22 mouse cellular contexts compared by ENCODE assay signal in the genomic region with DNA sequence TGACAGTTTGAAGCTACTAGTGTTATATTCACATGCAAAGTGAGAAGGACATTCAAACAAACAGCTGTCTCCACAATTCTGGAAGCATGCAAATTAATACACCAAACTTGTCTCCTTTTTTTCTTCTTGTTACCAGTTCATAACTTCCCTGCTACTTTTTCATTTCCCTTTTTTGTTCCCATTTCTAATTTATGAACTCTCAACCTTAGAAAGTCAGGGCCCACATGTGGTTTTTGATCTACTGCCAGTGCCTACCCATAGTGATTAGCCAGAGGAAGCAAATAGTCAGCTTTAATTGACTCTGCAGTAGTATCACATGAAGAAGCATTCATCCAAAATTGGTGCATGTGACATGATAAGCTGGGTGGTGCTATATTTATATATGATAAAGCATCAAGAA. TPM values are rescaled to one million over a fixed set of nuclear protein-coding genes. Genes with fewer than 3 reads are reported as not detected.
DNase-seq lines count a peak whose midpoint lies in the region; ATAC-seq and TF ChIP-seq lines count a peak whose summit lies in the region.
"Had no signal": no experiment of that assay in that cellular context is flagged by ENCODE, and none has a peak within 500 bp of the region (broad histone marks: within the 10 kb centered on the region; RNA-seq: fewer than 3 reads in every experiment).

No protein-coding gene starts in this region.

- no peaks in the 10 kb centered on the region for H3K36me3 ChIP-seq in liver, adult 2 months (ENCODE audit: control insufficient read depth, insufficient read depth, low read length)
- no peaks in the 10 kb centered on the region for H3K36me3 ChIP-seq in liver, embryonic 11.5 days (ENCODE audit: control insufficient read depth, insufficient read depth, low read length)
- H3K36me3 ChIP-seq: heart, embryonic 15.5 days; limb, embryonic 12.5 days had no signal

- no peak for TF ChIP-seq POLR2A in liver, adult 2 months (IDR thresholded peaks at IDR 0.05; ENCODE audit: extremely low read depth, insufficient read depth, low read length)
- TF ChIP-seq POLR2A in lung, adult 2 months (IDR thresholded peaks at IDR 0.05; ENCODE audit: borderline replicate concordance, extremely low read depth, low read depth, low read length): no peak

- H3K4me2 ChIP-seq in liver, embryonic 11.5 days: no peak overlapping the region
- H3K4me2 ChIP-seq: heart, embryonic 15.5 days; limb, embryonic 12.5 days; lung, embryonic 14.5 days had no signal

- H3K27me3 ChIP-seq in liver, adult 2 months (ENCODE audit: control insufficient read depth, insufficient read depth, low read length): no peaks in the 10 kb centered on the region
- no peaks in the 10 kb centered on the region for H3K27me3 ChIP-seq in liver, embryonic 11.5 days (replicated peaks; ENCODE audit: control insufficient read depth, insufficient read depth, low read length)
- H3K27me3 ChIP-seq: heart, embryonic 15.5 days; limb, embryonic 12.5 days; megakaryocyte, embryonic 14.5 days had no signal

- H3K9ac ChIP-seq in liver, adult 2 months (ENCODE audit: low read depth, low read length): no peak overlapping the region
- no peak overlapping the region for H3K9ac ChIP-seq in liver, embryonic 11.5 days (ENCODE audit: low read depth, low read length)
- H3K9ac ChIP-seq: heart, embryonic 15.5 days; limb, embryonic 12.5 days; lung, embryonic 14.5 days had no signal

- no peaks in the 10 kb centered on the region for H3K79me2 ChIP-seq in liver, adult 2 months (ENCODE audit: control insufficient read depth, insufficient read depth, low read length)

- H3K4me3 ChIP-seq in gastrocnemius, adult 2 months: no peak overlapping the region
- no peak overlapping the region for H3K4me3 ChIP-seq in liver, adult 2 months (ENCODE audit: insufficient read depth, low read depth, low read length)
- H3K4me3 ChIP-seq in liver, embryonic 11.5 days (ENCODE audit: low read depth, low read length): no peak overlapping the region
- no peak overlapping the region for H3K4me3 ChIP-seq in lung, adult 2 months (replicated peaks; ENCODE audit: extremely low read depth, low read depth, low read length)
- H3K4me3 ChIP-seq: heart, embryonic 15.5 days; limb, embryonic 12.5 days; megakaryocyte, embryonic 14.5 days had no signal

- DNase-seq in gastrocnemius, adult 2 months: peak; percentile 17
- DNase-seq in gastrocnemius, postnatal 14 days: no peak
- peak; percentile 45 for DNase-seq in liver, adult 2 months (ENCODE audit: extremely low read depth, low read depth, low spot score)
- no peak for DNase-seq in liver, embryonic 11.5 days (ENCODE audit: low spot score)
- peak; percentile 1 to 12 for DNase-seq in monocyte, adult 2 months (ENCODE audit: low read depth in 1 of 2, low spot score in 2 of 2)
- no peak for DNase-seq in Muller cell, postnatal 12 days (ENCODE audit: inconsistent ontology term)
- DNase-seq in lung, adult 2 months: no peak
- DNase-seq: adrenal gland, postnatal 14 days; cerebellum, adult 9-11 months; gastrocnemius, postnatal 36 days; lung, embryonic 14.5 days; right cerebral cortex, postnatal 14 days; thymus, postnatal 4 days had no signal

- TF ChIP-seq CTCF in gastrocnemius, adult 2 months (IDR thresholded peaks at IDR 0.05): no peak
- no peak for TF ChIP-seq CTCF in liver, adult 2 months (IDR thresholded peaks at IDR 0.05; ENCODE audit: low read depth, low read length)
- no peak for TF ChIP-seq CTCF in lung, adult 2 months (IDR thresholded peaks at IDR 0.05; ENCODE audit: insufficient read depth, low read length)

- no peak for ATAC-seq in liver, embryonic 11.5 days (replicated peaks; ENCODE audit: low FRiP score)
- ATAC-seq in erythroblast, adult 5-6 weeks (replicated peaks; ENCODE audit: low FRiP score, poor library complexity, severe bottlenecking): 0 out of 2 replicates have a peak, but pooled peaks have one; percentile 55
- ATAC-seq: midbrain, embryonic 16.5 days had no signal

- H3K9me3 ChIP-seq in liver, embryonic 11.5 days (ENCODE audit: control insufficient read depth, low read length): no peaks in the 10 kb centered on the region
- H3K9me3 ChIP-seq: heart, embryonic 15.5 days; limb, embryonic 12.5 days; megakaryocyte, embryonic 14.5 days had no signal

- H3K4me1 ChIP-seq in liver, adult 2 months (ENCODE audit: control insufficient read depth, insufficient read depth, low read length): peaks cover 8% of the 10 kb centered on the region
- no peaks in the 10 kb centered on the region for H3K4me1 ChIP-seq in liver, embryonic 11.5 days (replicated peaks; ENCODE audit: control insufficient read depth, insufficient read depth, low read length)
- no peaks in the 10 kb centered on the region for H3K4me1 ChIP-seq in lung, adult 2 months (ENCODE audit: control insufficient read depth, insufficient read depth, low read length)
- H3K4me1 ChIP-seq: limb, embryonic 12.5 days had no signal

- peak overlapping the region; percentile 63 for H3K27ac ChIP-seq in gastrocnemius, adult 2 months
- H3K27ac ChIP-seq in liver, adult 2 months (replicated peaks; ENCODE audit: insufficient read depth, low read depth, low read length): no peak overlapping the region
- no peak overlapping the region for H3K27ac ChIP-seq in liver, embryonic 11.5 days (ENCODE audit: low read depth, low read length)
- H3K27ac ChIP-seq: heart, embryonic 15.5 days; limb, embryonic 12.5 days had no signal

- intact Hi-C loops in gastrocnemius, adult 2 months (cut with DNase I): no loop called here
- intact Hi-C loops in gastrocnemius, postnatal 14 days (cut with DNase I; ENCODE audit: low total_unique reads): no loop called here

RNA-seq across cellular contexts. Expression of a gene that starts 44.7 kb away (rescaled TPM):
- total RNA-seq in gastrocnemius, adult 2 months (2021): under 1 TPM in 1 of 2 experiments, not detected in 1; 0.17 TPM
- under 1 TPM in 1 of 2 experiments, not detected in 1; 0.16 TPM for total RNA-seq in gastrocnemius, postnatal 14 days (2021)
- not detected in 2 replicates for total RNA-seq in liver, adult 2 months (2014; rRNA removed)
- not detected in 2 replicates for polyA plus RNA-seq in liver, adult 2 months (2012; rRNA removed)
- not detected in 2 replicates for polyA plus RNA-seq in liver, embryonic 11.5 days (2014; fragmentation: Nextera tagmentation; extraction: Ambion mirVana)
- total RNA-seq in erythroblast, adult 5-6 weeks (2015; ENCODE audit: low replicate concordance): not detected in 2 replicates
- total RNA-seq in erythroblast, adult 5-6 weeks (2017; ENCODE audit: low replicate concordance): not detected in 2 replicates
- not detected in 2 replicates for polyA plus RNA-seq in lung, adult 2 months (2012; rRNA removed)
- total RNA-seq: adrenal gland, postnatal 14 days; gastrocnemius, postnatal 36 days had no signal
- polyA plus RNA-seq: embryonic facial prominence, embryonic 14.5 days; forebrain, embryonic 11.5 days; frontal cortex, adult 2 months; heart, embryonic 15.5 days; limb, embryonic 12.5 days; lung, embryonic 14.5 days; midbrain, embryonic 16.5 days; testis, adult 2 months had no signal

Comparison
In these comparisons a context has a peak if more than half of its experiments do, and no peak if none do; other contexts are left out.
1. DNase-seq: peak in gastrocnemius, adult 2 months (single experiment), liver, adult 2 months (single experiment) and monocyte, adult 2 months (2 of 2); none in gastrocnemius, postnatal 14 days (single experiment), liver, embryonic 11.5 days (single experiment), Muller cell, postnatal 12 days (single experiment) and lung, adult 2 months (single experiment).